Mouse (Mus musculus): ENCODE results near the gene Hmg20b.

Hmg20b gene

GRCm38 (mm10) chr10:81378553-81379182 lies 28.4 kb upstream of the Hmg20b start:
- DNase-seq (ENCODE audit: inconsistent ontology term): peak; percentile 100

- DNase-seq (ENCODE audit: inconsistent ontology term): no peak
Observed at GRCm38 (mm10) chr10:81377793-81378552, 27.7 kb upstream of the Hmg20b start, which contains the start of gene Fzr1. Gene Fzr1 (minus strand): TSS chr10:81378516.

GRCm38 (mm10) chr10:81377362-81377664 lies 27.0 kb upstream of the Hmg20b start:
- no peak for DNase-seq (ENCODE audit: inconsistent ontology term)

- DNase-seq (ENCODE audit: inconsistent ontology term): no peak
Observed at GRCm38 (mm10) chr10:81376561-81377361, 26.5 kb upstream of the Hmg20b start.

- no peak for DNase-seq (ENCODE audit: inconsistent ontology term)
Observed at GRCm38 (mm10) chr10:81375322-81375721, 25.0 kb upstream of the Hmg20b start.

- no peak for DNase-seq (ENCODE audit: inconsistent ontology term)
Observed at GRCm38 (mm10) chr10:81367207-81367495, 16.9 kb upstream of the Hmg20b start.

- no peak for DNase-seq (ENCODE audit: inconsistent ontology term)
Observed at GRCm38 (mm10) chr10:81366477-81367206, 16.4 kb upstream of the Hmg20b start.

GRCm38 (mm10) chr10:81365672-81366476 lies 15.6 kb upstream of the Hmg20b start, which contains the start of gene 4930404N11Rik:
Gene 4930404N11Rik (minus strand): TSS chr10:81365816.
- DNase-seq (ENCODE audit: inconsistent ontology term): no peak

- DNase-seq (ENCODE audit: inconsistent ontology term): no peak
Observed at GRCm38 (mm10) chr10:81365073-81365472, 14.8 kb upstream of the Hmg20b start.

- no peak for DNase-seq (ENCODE audit: inconsistent ontology term)
Observed at GRCm38 (mm10) chr10:81364666-81365065, 14.4 kb upstream of the Hmg20b start.

- no peak for DNase-seq (ENCODE audit: inconsistent ontology term)
Observed at GRCm38 (mm10) chr10:81363436-81364346, 13.4 kb upstream of the Hmg20b start.

GRCm38 (mm10) chr10:81362336-81362949 lies 12.2 kb upstream of the Hmg20b start:
- no peak for DNase-seq (ENCODE audit: inconsistent ontology term)

- DNase-seq (ENCODE audit: inconsistent ontology term): no peak
Observed at GRCm38 (mm10) chr10:81360721-81361120, 10.4 kb upstream of the Hmg20b start.

GRCm38 (mm10) chr10:81358841-81359240 lies 8.6 kb upstream of the Hmg20b start:
- DNase-seq (ENCODE audit: inconsistent ontology term): no peak

- peak; percentile 88 for DNase-seq (ENCODE audit: inconsistent ontology term)
Observed at GRCm38 (mm10) chr10:81358209-81358608, 7.9 kb upstream of the Hmg20b start.

GRCm38 (mm10) chr10:81356991-81357844 lies 6.9 kb upstream of the Hmg20b start, which contains the start of gene Mfsd12:
Gene Mfsd12 (plus strand): TSS chr10:81357491.
- DNase-seq (ENCODE audit: inconsistent ontology term): peak; percentile 93

- DNase-seq (ENCODE audit: inconsistent ontology term): peak; percentile 81
Observed at GRCm38 (mm10) chr10:81356352-81356990, 6.2 kb upstream of the Hmg20b start.

GRCm38 (mm10) chr10:81355533-81355932 lies 5.3 kb upstream of the Hmg20b start:
- no peak for DNase-seq (ENCODE audit: inconsistent ontology term)

Measured in Muller cell, postnatal 12 days (primary cell).